Mouse (Mus musculus): Measurements from ENCODE around the gene Mki67.
A peak's percentile ranks its signal among the peaks of the same experiment; 100 is the strongest.

The Mki67 gene

DNA sequence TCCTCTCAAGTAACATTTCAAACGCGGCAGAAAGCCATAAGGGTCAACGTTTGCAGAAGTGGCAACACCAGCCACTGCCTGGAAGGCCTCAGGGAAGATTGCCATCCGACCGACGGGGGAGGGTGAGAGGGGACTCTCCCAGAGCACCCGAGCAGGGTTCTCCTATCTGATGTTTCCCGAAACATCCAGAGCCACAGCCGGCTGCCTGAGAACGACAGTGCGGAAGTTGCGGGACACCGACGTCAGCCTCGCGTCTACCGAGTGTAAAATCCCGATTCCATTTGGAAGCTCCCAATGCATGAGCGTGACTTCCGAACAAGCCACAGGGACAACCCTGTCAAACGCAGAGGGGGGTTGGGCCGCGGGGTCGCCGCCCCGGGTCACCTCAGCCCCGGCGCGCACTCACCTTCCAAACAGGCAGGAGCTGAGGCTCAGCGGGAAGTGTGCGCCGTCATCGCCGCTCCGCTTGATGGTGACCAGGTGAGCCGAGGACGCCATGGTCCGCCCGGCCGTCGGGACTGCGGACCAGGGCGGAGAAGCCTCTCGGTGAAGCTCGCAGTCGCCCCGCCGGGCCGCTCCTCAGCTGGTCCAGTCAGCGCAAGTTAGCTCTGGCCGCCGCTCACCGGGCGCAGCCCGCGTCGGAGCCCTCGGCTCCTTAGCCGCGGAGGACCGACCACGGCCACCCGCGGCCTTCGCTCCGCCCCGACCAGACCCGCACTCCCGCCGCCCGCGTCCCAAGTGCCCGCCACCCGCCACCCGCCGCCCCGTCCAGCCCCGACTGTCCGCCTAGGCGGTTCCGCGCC lies at the start of gene Mki67:
Mki67 (minus strand) TSS at position 720 of the 803 bp plus-strand sequence.
- DNase-seq (ENCODE audit: low spot score) = peak; percentile 12

DNA sequence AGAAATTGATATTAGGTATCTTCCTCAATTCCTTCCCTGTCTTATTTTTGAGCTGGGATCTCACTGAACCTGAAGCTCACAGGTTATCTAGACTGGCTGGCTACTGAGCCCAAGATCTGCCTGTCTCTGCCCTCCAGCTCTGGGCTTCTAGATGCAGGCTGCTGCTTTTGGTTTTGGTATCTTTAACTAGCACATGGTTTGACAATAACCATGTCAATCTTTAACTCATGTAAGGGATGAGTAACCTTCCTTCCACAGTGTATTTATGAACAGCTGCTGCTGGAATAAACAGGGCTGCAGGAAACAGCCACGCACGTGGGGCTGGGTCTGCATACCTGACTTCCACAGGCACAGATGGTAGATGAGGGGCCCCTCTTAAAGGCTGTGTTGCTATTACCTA lies 47.1 kb upstream of the Mki67 start:
- DNase-seq (ENCODE audit: low spot score) = no peak

DNA sequence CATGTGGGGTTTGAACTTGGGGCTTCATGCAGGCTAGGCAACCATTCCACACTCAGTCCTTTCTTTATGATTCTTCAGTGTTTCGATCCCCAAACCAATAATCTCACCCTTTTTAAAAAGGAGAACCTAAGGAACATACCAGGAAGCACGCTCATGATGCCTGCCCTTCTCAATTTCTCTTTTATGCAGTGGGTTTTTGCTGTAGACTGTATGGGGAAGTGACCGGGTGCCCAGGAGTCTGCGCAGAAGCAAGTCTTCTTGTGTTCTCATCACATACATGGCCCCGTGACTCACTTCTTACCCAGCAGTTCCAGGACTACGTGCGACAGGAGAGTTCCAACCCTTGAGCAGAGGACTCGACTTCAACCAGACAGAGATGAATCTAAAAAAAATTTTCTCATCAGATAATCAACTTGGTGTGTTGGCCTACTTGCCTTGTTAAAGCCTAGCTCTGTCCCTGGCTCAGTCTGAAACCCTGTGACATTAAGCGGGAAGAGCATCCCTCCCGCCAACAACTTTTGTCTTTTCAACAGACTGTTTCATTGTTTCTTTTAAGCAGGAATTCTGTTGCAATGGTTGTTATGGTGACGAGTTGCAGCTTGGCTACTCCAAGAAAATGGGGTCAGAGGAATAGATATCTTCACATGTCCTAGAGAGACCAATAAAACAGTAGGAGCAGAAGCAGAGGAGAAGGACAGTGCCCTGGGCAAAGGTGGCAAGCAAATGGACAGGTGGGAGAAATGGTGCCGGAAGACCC lies 42.8 kb upstream of the Mki67 start:
- DNase-seq (ENCODE audit: low spot score) = no peak

DNA sequence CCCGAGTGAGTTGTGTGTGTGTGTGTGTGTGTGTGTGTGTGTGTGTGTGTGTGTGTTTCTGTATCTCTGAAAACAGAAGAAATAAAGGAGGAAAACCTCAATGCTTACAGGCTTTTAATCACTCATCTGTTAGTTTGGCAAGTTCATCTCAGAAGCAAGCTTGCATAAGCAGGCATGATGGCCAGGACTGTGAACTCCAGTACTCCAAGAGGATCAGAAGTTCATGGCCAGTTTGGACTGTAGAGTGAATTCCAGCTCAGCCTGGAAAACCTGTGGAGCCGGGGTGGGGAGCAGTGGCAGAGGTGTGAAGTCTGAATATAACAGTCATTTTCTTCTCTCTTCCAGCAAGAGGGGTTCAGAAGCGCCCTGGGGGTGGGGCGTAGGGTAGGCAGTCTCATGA lies 42.0 kb upstream of the Mki67 start:
- DNase-seq (ENCODE audit: low spot score) = no peak

DNA sequence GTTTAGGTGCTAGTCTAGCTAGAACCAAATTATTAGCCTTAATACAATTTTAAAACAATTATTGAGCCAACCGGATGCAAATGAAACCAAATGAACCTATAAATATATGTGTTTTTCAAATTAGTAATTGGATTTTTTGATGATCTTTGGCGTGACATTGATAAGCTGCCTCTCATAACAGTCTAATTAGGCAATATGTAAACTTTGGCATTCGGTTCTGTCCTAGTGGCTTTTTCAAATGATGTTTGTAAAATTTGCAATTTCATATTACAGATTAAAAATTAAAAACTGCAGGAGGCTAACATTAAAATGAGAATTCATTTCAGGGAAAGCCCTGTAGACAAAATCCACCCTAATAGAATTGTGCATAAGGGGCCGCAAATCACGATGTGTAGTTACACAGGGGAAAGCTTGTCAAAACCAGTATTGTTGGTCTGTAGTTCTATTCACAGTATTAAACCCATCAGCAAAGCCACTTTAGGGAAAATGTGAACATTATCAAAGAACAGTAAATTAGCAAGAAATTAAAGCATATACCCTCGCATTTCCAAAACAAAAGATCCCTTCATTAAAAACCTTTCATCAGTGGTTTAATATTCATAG lies 40.9 kb upstream of the Mki67 start:
- no peak for DNase-seq (ENCODE audit: low spot score)

DNA sequence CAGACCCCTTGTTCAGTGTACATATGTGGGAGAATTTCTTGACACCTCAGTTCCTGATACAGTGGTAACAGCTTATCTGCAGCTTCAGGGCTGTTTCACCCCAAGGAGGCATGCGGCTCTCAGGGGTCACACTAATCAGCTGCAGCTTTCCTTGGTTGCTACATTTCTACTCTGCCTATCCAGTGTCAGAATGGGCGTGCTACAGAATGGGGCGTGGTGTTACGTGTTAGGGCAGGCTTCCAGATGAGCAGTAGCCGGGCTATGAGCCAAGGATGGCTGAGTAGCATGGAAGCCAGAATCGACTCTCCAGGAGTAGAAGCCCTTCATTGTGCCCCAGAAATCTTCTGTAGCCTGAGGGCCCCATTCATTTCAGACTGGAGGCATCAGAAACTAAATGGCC lies 32.8 kb upstream of the Mki67 start:
- peak; percentile 24 for DNase-seq (ENCODE audit: low spot score)

DNA sequence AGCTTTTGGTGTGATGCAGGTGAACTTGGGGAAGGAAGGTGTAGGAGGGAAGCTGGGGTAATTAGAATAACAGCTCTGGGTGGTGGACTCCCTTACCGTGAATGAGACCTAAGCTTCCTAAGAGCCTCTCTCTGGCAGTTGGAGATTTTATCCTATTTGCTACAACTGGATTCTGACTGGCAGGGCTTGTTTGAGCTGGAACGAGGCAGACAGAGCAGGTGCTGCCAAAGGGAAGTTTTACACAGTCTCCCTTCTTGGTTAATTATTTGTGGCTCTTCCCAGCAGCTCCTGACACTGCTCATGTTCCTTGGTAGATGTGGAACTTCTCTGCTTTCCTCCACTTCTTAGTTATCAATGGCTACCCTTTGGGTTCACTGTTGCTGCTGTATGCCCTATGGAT lies 30.9 kb upstream of the Mki67 start:
- no peak for DNase-seq (ENCODE audit: low spot score)

DNA sequence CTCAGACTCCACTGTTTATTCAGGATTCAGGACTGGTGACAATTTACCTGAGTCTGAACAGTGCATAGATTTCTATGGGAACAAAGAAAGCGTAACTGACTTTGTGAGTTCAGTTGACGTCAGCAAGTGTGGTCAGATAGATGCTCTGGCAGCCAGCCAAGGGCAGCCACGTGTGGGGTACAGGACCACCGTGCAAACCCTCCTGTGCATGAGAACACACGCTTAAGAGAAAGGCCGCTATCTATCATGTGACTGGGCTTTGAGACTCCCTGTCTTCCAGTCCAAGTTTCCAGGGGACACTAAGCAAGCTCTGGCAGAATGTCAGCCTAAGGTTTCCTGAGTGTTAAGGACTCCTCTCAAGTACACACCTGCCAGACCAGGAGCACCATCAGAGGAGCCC lies 30.4 kb upstream of the Mki67 start:
- DNase-seq (ENCODE audit: low spot score) = no peak

DNA sequence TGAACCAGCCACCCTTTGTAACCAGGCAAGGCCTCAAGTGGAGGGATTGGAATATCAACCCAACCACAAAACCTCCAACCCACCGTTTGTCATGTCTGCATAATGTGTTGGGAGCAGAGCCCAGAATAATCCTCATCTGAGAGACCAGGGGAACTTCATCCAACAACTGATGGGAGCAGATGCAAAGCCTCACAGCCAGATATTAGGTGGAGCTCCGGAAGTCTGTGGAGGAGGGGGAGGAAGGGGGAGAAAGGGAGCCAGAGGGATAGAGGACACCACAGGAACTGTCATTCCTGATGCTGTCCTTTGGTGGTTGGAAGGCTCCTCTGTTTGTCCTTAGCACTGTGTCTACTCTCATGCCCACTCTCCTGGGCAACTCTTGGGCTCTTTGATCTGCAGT lies 28.9 kb upstream of the Mki67 start:
- no peak for DNase-seq (ENCODE audit: low spot score)

DNA sequence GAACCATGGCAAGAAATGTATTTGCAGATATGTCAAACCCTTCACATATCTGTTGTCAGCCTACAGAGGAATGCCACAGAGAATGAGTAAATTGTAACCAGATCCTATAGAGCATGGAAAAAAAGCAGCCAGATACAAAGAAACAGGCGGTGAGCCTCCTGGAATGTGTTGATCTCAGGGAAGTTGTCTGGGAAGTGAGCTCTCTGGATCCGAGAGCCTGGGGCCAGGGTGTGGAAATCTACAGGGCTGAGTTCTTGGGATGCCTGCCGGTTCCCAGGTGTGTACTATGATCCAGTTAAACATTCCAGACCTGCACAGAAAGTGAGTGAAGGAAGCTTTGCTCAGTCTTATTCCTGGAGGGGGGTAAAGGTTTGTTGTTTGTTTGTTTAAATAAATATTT lies 24.3 kb upstream of the Mki67 start:
- DNase-seq (ENCODE audit: low spot score) = no peak

DNA sequence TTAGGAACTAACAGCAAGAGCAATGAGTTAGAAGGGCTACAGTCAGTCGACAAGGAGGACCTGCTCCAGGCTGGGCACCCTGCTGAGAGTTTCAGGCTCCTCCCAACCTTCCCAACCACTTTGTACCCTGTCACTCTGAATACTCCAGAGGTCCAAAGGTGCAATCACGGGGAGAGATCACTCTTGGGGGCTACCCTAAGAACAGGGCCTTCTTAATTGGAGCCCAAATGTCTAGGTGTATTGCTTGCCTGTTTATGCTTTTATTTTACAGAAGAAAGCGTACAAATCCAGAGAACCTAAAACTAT lies 20.4 kb upstream of the Mki67 start:
- DNase-seq (ENCODE audit: low spot score) = no peak

DNA sequence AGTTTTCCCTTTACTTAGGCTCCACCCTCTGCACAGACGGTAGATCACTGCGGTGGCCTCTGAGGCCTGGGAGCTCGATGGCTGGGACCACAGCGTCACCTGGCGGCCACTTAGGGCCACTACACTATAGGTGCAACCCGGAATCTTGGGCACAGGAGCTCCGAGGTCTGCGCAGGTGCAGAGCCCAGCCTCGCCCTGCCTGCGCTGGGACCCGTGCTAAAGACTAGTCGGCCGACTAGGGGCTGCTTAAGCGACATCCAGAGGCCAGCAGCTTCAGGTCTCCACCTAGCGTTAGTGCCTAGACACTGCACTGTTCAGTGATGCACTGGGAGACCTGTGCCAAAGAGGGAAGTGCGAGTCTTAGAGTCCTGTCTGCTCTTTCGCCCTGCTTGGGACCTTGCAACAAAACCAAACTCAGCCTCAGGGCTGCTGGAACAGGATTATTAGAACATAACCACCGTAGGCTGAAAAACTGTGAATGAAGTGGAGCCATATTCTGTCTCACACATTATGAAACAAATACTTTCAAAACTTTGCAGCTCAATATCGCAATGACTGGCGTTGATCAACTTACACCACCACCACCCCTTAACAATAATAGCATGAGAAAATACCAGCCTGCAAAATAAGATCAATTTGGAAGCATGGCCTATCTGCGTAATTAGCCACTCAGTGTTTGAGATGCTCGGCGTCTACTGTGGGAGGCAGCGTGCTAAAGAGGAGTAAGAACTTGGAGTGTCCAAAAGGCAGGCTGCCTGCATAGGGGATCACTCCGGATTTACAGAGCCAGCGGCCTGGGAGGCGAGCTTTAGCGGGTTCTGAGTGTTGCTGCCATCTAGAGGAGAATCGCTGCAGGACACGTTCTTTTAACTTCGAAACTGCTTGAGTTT lies 19.8 kb upstream of the Mki67 start:
- DNase-seq (ENCODE audit: low spot score) = peak; percentile 79

DNA sequence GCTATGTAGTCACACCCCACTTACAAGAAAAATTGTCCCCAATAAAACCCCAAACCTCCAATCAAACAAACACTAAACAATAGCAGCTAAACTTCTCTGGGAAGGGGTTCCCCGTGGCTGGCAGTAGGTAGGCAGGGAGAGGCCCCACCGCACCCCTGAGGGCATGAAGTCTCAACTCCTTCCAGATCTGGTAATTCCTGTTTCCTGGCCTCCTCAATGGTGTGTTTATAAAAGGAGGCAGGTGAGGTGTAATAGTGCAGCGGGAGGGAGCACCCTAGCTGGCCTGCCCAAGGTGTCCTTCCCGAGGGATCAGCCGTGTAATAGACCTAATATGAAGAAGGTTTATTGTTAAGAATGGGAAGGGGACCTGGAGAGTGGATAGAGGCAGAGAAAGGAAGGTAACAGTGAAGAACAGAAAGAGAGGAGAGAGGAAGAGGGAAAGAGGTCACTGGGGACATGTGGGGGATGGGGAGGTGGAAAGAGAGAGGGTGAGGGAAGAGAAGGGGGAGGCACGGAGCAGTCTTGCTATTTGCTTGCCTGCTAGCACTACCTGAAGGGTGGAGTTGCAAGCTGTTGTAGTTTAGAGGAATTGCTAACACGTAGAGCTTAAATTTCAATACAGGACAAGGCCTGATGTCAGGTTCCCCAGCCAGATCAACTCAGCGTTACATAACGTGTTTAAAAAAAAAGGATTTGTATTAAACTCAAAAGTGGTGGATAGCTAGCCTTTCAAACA lies 18.9 kb upstream of the Mki67 start:
- DNase-seq (ENCODE audit: low spot score) = no peak

DNA sequence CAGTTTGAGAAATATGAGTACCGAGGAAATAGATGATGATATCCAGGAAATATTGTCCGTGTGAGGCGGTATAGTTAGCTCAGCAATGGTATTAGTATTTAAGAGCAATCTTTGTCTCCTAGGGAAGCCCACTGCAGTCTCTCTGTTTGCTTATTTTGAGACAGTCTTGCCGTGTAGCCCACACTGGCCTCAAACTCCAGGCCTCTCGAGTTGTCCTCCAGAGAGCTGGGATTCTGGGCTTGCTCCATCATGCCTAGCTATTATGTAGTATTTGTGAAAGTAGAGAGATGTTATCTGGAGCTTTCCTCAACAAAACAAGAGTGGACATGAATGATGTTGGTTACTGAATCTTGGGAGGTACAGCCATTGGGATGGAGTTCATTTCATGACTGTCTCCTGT lies 18.2 kb upstream of the Mki67 start:
- DNase-seq (ENCODE audit: low spot score) = no peak

DNA sequence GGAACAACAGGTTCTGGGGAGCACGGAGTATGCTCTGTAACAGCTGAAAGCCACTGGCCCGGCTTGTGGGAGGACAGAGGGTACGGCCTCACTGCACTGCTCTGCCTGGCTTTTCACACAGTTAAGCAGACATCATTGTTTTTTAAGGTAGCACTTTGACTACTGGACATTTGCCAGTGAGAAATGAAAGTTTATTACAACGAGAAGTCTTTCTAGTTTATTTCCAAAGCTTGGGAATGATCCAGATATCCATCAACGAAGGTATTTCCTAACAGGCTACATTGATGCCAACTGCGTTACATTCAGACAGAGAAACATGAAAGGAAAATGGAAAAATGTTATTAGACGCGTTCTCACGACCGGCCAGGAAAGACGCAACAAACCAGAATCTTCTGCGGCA lies 11.9 kb upstream of the Mki67 start:
- no peak for DNase-seq (ENCODE audit: low spot score)

DNA sequence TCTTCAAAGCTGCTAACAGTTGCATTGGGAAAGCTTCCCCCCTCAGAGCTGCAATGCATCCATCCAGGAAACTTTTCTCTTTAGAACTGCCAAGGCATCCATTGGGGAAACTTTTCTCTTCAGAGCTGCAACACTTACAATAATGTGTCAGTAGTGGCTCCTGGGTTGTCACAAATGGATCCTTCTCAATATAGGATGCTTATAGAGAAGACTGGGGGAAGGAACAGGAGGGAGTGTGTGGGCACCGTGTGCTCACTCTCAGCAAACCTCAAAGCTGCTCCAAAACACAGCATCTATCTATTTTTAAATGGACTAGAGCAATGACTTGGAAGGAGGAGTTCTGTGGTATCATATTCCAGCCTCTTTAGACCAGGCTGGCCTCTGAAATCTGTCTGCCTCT lies 10.5 kb upstream of the Mki67 start:
- no peak for DNase-seq (ENCODE audit: low spot score)

DNA sequence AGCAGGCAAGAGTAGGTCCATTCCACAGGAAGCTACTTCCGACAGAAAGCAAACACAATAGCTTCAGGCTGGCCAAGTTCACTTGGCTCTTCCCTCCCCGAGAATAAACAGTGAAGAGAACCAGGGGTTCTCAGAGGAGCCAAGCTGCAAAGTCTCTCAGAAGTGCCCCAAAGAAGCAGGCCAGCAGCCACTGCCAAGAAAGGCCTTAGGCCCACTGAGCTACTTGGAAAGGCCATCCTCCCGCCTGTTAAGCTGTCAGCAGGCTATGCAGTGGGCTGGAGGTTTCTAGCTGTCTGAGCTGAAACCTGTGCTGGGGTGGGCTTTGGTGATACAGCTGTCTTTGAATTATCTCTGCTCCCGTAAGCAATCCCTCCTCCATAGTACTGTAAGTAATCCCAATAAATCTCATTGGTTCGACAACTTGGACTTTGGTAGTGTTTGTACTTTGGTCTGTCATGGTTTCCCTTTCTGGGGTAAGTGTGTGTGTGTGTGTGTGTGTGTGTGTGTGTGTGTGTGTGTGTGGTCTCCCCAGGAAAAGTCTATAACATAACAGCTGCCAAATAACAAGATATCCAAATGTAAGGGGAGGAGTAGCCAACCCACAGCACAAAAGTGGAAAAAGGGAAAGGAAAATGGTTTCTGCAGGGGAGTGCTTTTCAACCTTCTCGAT lies 7.6 kb upstream of the Mki67 start:
- no peak for DNase-seq (ENCODE audit: low spot score)

DNA sequence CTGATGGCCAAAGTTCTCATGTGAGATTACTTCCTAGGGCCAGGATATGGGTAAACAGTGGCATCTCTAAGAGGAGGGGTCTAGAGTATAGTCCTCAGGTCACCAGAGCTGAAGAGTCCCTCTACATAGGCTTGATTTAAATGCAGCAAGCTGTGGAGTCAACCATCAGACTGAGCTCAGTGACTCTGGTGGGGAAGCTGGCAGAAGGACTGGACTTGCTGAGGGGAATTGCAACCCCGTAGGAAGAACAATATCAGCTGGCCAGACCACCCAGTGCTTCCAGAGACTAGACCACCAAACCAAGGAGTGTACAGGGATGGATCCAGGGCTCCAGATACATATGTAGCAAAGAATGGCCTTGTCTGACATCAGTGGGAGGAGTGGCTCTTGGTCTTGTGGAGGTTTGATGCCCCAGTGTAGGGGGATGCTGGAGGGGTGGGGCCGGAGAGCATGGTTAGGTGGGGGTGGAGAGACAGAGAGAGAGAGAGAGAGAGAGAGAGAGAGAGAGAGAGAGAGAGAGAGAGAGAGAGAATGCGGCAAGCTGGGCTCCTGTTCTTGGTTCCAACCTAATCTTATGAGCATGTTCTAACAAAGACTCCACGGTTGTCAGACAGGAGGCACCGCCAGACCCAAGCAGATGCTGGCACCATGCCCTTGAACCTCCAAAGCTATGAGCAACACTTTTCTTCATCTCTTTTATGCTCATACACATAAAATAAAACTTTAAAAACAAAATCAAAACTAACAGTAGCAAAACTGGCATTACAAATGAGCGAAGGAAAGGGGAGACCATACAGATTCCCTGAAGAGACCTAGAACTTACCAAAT lies 6.1 kb upstream of the Mki67 start:
- no peak for DNase-seq (ENCODE audit: low spot score)

DNA sequence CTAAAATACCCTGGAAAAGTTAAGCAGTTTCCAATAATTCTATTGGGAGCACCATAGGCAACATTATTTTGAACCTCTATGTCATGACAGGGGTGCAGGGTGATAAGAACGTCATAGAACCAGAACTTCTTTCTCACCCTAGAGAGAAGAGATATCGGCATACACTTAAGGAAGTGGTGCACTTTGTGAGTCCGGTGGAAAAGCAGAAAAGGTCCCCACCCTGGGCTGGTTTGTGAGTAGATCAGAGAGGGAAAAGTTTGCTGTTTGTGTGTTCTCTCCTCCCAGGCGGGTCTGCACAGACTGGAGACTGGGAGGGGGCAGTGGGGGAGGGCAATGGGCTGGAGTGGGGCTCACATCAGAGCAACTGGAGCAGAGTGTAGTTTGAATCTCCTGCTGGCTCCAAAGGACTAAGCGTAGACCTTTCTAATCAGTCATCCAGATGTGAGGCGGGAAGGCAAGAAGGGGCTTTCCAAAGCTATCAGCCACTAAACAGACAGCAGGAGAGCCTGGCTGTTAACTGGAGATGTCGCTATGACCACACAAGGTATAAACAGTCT lies 5.4 kb upstream of the Mki67 start:
- DNase-seq (ENCODE audit: low spot score) = no peak

DNA sequence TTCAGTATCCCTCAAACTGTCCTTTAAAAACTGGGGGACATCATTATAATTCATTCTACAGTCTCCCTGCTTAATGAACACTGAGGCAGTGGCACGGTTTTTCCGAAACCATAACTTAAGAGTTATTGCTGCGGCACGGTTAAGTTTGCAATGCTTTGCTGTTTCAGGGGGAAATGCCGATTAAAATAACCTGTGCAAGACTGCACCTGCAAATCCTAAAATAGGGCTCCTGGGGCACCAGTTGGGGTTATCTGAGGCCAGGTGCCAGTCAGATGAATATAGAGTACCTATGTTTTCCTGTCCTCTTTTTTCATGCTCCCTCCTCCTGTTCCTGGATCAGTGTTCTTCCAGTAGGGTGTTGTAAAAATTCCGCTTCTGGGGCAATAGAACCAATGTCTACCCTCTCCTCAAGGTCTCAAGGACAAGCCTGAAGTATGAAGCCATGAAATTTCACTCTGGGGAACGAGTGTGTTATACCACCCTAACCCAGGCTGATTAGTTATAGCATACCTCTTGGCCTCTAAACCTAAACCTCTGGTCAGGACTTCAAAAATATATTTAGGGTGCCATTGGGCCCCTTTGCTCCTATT lies 902 bp upstream of the Mki67 start:
- no peak for DNase-seq (ENCODE audit: low spot score)
